Mouse (Mus musculus) gastrocnemius, adult 8-10 months (tissue): ENCODE results near the gene Eif4a3. TPM values are rescaled to one million over a fixed set of nuclear protein-coding genes. Genes with fewer than 3 reads are reported as not detected.

Experiments used
- DNase-seq, 2 experiments: peaks; one replicate each; pipeline ENCODE4 v3.0.0; 2022; ENCODE audit warnings: low spot score in 2 of 2
- total RNA-seq, 4 experiments: library from RNA; stranded (reverse); gene quantifications; 2 replicates each; pipeline ENCODE4 v1.2.4; 2022

The Eif4a3 gene
- 10 to 100 TPM; 30.7 to 53.1 (median 42.8) TPM for total RNA-seq

DNA sequence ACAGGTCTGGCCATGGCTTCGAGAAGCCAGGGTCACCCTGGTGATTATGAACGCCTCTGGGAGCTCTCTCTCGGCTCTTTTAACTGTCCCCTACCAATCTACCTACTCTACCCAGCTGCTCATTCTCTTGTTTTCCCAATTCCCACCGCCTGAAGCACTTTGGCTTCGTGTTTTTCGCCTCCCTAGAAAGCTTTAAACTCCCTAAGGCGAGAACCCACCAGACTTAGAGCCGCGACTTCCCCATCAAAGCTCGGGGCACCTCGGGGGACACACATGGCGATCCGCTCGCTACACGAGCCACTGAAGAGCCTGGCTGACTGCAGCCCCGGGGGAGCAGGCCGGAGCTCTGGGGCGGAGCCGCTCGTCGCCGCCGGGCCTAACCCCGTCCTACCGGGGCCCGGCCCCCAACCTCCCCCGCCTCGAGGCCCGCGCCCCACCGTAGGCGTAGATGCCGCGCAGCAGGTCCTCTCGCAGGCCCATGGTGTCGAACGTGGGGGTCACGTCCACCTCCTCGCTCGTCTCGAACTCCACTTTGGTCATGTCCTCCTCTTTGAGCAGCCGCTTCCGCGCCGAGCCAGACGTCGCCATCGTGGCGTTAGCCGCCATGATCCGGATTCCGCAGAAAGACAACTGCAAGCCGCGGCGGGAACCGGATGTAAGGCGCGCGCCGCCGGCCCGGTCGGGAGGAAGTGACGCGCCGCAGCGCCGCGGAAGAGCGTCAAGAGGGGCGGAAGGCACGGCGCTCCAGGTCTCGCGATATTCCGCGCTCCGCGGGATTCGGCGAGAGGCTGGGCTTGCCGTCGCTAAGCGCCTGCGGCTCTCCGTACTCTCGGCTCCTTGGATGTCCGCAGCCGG lies at the start of gene Eif4a3:
Gene Eif4a3 (minus strand): TSS at position 699 of the 855 bp plus-strand sequence.
- peak; percentile 85 to 92 for DNase-seq

DNA sequence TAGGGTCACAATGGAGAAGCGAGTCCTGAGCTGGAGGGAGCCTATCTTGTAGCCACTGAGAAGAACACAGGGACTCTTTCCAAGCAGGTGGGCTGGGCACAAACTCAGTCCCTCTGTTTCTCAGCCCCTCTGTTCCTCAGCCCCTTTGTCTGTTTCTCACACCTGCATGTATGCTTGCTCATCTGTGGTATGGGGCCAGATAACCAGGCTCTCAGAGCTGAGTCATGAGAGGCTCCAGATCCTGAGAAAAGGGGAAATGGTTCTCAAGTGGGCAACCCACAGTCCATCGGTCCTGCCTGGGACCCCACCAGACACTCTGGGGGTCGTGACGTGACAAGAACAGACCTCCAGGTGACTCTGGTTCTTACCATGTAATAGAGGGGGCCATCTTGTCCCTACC lies 47.2 kb upstream of the Eif4a3 start:
- no peak for DNase-seq

DNA sequence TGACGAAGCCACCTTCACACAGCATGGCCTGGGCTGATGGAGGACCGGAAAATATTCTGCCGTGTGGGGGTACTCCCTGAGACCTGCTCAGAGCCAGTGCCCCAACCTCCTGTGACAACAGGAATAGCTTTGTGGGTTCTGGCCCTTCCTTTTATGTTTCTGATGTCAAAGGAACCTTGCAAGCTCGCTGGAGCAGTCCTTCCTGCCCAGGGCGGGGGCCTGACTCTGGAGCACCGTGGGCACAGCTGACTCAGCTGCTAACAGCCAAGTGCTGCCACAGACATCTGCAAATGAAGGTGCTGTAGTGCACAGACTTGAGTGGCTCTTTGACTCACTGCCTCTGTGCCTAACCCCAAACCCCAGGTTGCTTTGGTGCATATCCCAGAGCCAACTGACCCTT lies 45.0 kb upstream of the Eif4a3 start:
- no peak for DNase-seq

DNA sequence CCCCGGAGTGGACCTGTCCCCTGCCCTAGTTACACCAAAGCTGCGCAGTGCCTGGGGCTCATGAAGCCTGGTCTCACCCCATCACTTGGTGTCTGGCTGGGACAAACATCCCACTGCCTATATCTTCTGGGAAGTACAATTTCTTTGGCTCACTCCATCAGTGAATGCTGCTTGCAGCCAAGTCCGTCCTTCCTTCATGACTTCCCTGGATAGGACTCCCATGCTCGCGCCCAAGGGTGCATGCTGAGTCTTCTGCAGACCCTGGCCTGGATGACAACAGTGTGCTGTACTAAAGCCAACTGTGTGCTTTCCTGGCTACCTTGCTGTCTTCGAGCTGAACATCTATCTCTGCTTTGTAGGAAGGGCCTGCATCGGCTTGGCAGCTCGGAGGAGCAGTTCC lies 44.3 kb upstream of the Eif4a3 start:
- no peak for DNase-seq

DNA sequence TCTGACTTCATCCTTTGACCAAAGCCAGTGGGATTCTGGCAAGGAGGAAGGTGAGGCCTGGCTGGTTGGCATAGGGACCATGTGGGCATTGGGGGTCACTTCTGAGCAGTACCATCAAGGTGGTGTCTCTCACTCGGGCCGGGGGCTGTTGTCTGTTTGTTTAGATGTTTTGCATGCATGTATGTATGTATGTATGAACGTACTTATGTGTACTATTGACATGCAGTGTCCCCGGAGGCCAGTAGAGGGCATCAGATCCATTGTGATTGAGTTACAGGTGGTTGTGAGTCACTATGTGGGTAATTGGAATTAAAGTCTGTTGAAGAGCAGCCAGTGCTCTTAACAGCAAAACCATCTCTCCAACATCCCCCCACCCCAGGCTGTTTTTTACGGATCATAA lies 39.7 kb upstream of the Eif4a3 start:
- peak; percentile 52 to 65 for DNase-seq

DNA sequence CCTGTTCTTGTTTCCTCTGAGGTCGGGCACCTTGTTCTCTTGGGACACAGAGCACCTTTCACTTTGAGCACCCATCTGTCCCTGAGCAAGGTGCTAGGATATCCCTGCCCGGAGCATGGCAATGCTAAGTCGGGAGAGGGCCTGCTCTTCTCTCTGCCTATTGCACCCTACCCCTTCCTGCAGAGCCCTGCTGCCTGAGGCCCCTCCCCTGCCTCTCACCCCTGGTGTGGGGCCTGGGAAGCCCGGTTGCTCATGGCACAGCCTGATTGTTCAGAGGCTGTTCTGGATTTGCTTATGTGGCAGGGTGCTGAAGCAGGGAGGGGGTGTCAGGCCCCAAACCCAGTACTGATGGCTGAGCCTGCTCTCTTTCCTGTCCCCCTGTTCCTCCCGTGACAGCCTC lies 39.3 kb upstream of the Eif4a3 start:
- no peak for DNase-seq

DNA sequence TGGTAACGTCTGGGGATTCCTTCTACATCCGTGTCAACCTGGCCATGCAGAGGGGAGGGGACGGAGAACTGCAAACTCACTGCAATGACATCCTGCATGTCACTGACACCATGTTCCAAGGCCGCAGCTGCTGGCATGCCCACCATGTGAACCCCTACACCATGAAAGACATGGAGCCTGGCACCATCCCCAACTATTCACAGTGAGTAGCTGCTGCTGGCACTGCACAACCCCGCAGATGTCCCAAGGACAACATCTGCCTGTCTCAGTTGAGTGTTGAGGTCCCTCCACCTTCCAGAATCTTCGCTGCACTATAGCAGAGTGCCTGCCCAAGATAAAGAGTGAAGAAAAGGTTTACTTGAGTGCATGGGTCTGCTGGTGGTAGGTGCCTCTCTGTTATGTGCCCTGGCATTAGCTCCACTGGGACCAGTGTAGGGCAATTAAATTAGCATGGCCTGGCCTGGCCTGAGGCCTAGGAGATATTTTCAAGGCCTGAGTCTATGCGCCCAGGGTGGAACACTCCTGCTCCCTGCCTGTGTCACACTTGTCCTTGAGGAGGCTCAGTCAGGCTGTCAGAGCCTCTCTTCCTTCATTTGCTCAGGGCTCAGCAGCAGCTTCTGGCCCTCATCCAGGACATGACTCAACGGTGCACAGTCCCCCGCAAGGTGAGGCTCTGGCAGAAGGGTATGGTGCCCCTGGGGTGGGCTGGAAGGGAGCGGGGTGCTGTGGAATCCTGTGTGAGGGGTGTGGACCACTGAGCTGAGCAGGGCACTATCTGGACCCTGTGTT lies 38.6 kb upstream of the Eif4a3 start:
- no peak for DNase-seq

DNA sequence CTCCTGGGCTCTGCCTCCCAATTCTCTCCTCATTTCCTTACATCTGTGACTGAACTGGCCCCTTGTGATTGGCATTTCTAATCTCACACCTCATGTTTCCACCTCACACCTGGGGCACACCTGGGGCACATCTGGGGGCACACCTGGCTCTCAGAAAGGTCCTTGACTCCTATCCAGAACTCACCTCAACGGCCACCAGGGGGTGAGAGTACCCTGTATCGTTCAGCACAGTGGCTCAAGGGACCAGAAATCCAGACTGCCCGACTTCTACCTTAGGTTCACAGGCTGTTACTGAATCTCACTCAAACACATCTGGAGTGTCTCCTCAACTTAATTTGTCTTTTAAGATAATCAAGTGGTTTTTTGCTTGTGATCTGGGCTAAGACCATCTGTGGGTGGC lies 32.1 kb upstream of the Eif4a3 start:
- no peak for DNase-seq

DNA sequence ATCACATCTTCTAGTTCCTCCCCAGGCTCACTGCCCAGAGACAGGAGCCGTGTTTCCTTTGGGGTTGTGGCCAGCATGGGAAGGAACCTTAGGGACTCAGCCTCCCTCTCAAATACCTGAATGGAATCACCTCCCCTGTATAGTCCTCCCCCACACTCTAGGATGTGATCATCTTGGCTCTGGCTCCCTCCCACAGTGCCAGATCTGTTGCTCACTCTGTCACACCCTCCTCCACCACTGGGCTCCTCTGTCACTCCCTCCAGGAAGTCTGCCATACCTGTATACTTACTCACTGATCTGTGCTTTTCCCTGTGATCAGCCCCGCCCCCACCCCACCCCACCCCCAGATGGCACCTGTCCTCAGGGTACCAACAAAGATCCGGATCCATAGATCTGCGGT lies 30.7 kb upstream of the Eif4a3 start:
- no peak for DNase-seq

DNA sequence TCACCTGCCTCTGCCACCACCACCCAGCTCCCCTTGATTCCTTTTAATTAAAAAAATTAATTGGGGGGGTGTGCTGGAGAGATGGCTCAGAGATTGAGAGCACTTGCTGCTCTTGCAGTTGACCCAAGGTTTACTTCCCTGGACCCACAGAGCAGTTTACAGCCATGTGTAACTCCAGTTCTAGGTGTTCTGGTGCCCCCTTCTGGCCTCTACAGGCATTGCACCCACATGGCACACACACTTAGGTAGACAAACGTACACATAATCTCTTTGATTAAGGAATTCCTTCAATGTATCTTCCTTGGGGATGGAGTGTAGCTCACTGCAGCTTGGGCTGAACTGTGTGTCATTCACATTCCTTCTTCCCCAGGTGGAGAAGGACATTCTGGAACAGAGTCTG lies 25.2 kb upstream of the Eif4a3 start:
- no peak for DNase-seq

DNA sequence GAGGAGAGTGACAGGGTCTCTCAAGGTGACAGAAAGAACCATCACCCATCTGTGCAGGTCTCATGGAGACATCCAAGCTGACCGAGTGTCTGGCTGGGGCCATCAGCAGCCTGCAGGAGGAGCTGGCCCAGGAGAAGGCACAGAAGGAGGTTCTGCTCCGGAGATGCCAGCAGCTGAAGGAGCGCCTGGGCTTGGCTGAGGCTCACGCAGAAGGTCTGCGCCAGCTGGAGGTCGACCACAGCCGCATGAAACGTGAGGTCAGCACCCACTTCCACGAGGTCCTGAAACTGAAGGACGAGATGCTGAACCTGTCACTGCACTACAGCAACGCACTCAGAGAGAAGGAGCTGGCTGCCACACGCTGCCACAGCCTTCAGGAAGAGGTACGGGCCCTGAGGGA lies 22.6 kb upstream of the Eif4a3 start:
- no peak for DNase-seq

DNA sequence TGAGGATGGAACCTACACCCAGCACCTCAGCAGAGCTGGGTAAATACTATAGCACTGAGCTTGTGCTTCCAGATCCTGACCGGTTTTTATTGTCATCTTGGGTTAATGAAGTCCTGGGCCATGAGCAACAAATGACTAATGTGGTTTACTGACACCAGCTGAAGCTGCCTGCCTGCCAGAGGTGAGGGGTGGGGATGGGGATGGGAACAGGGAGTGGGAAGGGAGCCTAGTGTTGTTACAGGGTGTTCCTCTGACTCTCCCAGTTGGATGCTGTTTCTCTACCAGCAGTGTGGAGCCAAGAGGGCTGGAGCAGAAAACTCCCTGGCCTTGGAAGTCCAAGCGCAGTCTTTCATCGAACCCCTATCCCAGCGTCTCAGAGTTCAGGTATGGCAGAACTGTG lies 16.8 kb upstream of the Eif4a3 start:
- peak in 1 of 2 experiments; percentile 20 for DNase-seq

DNA sequence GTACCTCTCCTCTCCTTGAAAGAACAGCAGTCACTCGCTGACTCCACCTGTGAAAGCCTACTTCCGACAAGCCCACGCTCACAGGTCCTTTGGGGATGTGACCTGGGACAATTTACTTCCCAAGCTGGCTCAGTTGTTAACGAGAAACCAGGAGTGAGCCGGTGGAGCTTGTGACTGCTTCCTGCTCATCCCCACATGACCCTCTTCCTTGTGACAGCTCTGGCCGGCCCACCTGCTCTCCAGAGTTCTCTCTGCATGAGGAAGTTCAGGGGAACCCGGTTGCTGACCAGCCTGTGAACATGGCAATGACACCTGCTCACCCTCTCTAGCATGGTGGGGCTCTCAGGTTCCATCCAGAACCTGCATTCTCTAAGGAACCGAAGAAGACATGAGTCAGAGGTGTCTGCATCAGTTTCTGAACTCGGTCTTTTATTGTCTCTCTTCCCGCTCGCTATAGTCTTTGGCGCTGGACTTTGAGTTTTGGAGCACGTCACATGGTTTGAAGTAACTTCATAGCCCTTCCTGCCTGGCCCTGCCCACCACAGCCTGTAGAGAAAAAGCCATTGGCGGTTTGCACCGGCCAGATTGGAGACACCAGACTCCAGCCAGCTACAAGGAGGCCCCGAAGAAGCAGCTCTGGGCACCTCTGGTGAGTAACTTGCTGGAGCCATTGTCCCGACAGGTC lies 14.5 kb upstream of the Eif4a3 start:
- no peak for DNase-seq

DNA sequence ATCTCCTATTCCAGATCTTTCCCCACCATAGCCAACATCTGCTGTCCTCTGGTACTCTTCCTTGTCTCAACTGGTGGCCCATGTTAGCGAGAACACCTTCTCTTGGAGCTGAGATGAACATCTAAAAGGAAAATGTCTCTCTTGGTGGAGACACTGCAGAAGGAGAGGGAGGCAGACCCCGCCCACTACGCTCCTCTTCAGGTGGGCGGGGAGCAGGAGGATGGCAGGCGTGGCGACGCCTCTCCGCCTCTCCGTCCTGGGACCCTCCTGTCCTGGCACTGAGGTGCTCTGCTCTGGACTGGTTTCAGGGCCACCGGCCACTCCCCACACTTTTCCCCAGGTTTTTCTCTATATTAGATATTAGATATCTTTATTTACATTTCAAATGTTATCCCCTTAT lies 10.7 kb upstream of the Eif4a3 start:
- no peak for DNase-seq

DNA sequence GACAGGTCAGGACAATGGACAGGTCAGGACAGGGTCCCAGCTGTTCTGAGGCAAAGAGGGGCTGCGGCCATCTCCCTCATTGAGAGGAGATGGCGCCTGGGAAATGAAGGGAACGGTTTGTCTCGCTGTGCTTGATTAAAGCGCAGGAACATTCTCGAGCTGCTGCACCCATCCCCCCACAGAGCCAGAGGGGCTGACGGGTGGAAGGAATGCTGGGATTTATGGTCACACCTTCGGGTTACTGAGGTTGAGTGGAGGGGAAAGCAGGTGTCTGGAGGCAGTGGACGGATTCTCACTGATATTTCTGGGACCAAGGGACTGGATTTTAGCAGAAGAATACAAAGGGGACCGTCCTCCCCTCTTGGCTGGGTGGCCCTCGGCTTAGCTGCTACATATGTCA lies 8.0 kb upstream of the Eif4a3 start:
- DNase-seq = no peak

DNA sequence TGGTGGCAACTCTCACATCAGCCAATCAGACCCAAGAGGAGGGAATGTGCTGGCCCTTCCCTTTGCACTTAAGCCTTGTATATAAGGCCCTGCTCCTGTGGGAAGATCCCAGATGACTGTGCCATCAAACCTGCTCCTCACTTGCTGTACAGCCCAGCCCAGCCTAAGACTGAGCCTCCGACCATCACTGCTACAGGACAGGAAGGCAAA lies 7.7 kb upstream of the Eif4a3 start, which contains the start of gene Card14:
Gene Card14 (plus strand): TSS at position 111 of the 210 bp plus-strand sequence.
- no peak for DNase-seq

DNA sequence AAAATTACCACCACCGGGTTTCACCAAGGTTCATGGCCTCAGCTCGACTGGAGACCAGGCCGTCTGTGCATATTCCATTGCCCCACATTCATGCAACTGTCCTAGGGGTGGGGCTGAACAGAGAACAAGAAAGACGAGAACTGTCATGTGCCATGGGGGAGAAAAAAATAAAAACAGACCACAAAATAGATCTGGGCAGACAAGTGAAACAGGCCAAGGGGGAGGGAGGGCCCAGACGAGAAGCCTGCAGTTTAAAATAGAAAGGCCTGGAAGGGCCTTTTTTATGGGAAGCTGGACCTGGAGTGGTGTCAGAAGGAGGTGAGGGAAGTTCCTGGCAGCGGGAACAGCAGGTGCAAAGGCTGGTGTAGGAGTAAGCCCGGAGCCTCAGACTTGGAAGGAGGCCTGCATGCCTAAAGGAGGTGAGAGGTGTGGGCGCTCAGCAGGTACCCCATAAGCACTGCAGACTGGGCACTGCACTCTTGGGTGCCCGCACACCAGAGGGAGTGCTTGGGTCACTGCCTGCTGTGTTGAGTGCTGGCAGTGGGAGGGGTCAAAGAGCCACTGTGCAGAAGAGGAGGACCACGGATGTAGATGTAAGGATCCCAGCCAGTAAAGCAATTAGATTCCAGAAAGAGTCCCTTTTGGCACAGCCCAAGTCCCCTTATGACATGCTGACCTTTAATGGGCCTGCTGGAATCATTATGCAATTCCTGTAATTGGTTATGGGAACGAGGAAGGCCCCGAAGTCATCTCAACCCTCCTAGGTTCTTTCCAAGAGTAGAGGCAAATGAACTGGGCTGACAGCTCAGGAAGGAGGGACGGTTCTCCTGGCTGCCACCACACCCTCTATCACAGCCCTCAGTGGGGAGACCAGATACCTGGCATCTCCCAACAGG lies 7.1 kb upstream of the Eif4a3 start:
- no peak for DNase-seq

DNA sequence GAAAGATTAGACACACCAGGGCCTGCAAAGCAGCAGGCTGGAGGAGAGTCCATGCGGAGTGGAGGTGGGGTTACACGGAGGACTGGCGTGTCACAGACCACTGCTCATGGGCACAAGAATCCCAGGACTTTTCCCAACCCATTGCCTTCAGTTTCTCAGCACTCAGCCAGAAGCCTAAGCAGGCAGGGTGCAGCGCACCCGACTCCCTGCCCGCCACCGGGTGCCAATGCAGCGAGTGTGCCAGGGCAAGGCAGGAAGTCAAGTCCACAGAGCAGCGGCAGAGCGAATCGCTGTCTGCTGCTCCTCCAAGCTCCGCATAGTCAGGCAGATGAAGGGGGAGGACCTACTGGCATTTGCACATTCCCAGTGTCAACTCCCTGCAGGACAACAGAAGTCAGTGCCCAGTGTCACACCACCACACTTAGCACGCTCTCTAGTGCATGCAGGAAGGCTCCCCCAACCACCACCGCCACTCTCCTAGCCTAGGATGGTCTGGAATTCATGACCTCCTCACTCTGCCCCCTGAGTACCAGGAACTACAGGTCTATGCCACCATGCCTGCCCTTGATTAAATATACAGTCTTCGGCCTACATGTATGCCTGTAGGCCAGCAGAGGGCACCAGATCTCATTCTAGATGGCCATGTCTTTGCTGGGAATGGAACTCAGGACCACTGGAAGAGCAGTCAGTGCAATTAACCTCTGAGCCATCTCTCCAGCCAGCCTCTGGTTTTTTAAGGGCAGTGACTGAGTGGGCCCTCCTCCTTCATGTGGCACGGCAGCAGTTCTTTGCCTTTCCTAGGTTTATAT lies 5.2 kb upstream of the Eif4a3 start:
- no peak for DNase-seq

DNA sequence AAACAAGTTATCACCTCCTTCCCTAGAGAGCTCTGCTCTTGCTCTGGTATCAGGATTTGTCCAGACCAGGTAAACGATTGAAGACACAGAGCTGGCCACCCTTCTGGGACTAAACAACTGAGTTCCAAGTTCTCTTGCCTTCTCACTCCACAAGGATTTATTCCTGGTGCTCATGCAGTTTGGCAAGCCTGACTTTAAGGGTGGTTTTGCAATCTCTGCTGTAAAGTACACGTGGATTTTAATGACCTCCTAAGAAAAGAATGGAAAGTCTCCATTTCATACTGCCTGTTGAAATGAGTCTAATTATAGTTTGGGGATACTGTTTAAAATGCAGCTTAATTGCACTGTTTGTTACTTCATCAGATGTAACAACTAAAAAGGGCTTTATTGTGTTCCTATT lies 1.1 kb upstream of the Eif4a3 start:
- DNase-seq = no peak

DNA sequence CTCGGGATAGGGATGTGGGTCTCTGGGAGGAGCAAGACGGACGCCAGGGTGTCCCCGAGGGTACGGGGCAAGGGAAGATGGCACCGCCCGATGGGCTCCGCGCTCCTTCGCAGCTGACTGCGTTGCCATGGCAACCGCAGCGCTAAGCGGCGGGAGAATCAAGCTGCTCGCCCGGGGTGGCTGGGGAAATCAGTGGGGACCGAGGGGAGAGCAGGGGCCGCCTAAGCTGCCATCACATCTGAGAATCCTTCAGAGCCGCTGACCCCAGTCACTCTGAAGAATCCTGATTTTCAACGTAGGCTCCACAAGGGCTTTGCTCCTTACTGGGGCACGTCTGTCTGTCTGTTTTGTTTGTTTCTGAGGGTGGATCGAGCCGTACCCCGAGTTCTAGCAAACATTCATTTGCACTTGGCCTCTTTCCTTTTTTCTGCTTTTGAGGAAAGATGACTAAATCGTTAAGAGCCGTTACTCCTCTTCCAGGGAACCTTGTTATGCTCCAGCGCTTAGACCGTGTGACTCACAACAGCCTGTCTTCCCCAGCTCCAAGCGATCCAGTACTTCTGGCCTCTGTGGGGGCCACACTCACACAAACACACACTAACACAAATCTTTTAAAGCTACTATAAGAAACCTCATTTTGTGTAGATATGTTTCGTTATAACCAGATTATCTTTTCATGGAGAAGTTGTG lies 502 bp upstream of the Eif4a3 start:
- DNase-seq = no peak
